Mouse (Mus musculus) regulatory T cell (primary cell): Measurements from ENCODE around the gene Cltc.

Experiments
- in situ Hi-C: fragments of 300-600 bp; cut with MboI, MseI; formaldehyde crosslinking; loops from one replicate; pipeline ENCODE4 v1.15.1; 2025; ENCODE audit warnings: high pct_unique_total_duplicates

Cltc gene

GRCm38 (mm10) chr11:86683395-86684125, 73.8 kb downstream of the Cltc start, which contains the start of the genes Vmp1 and Ptrh2:
Vmp1 (minus strand) TSS chr11:86683836.
Ptrh2 (plus strand) TSS chr11:86683985.
- in situ Hi-C loops: no loop called here

GRCm38 (mm10) chr11:86682861-86683260, 74.5 kb downstream of the Cltc start:
- in situ Hi-C loops: no loop called here

DNA sequence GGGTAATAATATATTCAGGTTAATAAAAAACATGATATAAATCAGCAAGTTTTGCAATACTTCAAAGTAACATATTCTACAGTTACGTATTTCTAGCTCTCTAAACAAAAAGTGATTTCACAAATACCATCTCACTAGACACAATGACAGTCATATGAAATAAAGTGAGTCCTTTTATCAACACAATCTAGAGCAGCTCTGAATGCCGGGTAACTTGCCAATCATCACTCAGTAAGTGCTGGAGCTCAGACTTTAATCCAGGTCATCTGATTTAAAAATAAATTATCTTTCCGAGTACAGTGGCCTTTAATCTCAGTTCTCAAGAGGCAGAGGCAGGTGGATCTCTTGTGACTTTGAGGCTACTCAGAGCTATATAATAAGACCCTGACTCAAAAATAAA, 75.9 kb downstream of the Cltc start:
- in situ Hi-C loops: no loop called here

DNA sequence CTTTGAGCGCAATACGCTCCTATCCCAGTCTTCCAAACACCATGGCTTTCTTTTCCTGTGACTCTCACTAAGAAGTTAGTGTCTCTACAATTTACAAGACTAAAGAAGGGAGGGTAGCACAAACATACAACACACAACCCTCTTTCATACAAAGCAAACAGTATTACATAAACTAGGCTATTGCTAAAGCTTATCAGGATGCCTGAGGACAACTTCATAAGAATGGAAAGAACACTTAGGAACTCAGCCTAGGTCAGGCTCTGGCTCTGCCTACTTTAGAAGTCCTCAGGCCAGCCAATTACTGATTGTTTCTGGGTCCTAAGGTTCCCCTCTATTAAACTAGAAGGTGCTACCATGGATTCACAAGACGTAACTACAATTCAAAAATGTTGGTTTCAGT, 76.6 kb downstream of the Cltc start:
- in situ Hi-C loops: no loop called here

DNA sequence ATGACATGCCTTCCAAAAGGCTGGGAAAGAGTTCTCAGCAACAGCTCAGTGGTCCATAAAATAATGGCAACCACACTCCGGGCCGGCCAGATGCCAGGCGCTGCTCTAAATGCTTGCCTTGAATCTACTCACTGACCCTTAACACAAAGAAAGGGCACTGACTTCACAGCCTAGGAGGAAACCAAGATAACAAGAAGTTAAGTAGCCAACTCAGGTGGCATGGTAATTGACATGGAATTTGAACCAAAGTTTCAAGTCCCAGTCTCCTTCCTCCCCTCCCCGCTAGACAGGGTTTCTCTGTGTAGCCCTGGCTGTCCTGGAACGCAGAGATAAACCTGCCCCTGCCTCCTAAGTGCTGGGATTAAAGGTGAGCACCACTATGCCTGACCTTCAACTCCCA, 78.4 kb downstream of the Cltc start:
- in situ Hi-C loops: no loop called here

GRCm38 (mm10) chr11:86675520-86675919, 81.8 kb downstream of the Cltc start:
- in situ Hi-C loops: no loop called here

DNA sequence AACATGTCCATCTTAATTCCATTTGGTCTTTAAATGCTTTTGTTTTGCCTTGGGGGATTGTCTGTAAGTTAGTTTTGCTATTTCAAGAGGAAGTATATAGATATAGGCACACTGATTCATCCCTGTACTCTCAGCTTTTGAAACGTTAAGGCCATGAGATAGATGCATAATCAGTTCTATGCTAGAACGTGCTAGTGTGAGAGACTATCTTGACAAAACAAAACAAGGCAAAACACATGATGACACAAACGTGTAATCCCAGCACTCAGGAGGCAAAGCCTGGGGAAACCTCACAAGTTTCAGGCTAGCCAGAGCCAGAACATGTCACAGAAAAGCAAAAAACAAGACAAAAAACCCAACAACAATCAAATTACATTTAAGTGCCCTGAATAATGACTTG, 84.6 kb downstream of the Cltc start:
- in situ Hi-C loops: no loop called here

DNA sequence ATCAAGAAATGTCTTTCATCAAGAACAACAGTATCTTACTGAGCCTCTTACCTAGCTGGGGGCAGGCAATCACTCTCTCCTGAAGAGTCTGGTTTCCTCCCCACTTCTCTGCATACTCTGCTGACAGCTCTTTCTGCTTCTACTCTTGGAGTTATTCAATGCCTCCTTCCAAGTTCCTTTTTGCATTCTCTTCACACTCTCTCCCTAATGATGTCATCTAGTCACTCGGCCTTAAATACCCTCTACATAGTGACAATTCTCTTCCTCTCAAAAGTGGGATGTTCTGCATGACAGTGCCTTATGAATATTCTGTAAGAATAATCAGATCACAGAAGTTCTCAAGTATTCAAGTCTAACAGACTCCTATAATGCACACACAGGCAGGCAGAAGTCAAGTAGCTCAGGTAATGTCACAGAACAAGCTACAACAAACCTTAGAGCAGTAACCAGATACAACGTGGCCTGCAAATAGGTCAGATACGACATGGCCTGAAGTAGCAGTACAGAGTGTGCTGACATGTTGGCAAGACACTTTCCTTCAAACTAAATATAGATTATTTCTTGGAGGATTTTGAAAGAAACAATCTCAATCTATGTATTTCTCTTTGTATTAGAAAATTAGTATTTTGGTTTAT, 86.2 kb downstream of the Cltc start:
- in situ Hi-C loops: no loop called here

DNA sequence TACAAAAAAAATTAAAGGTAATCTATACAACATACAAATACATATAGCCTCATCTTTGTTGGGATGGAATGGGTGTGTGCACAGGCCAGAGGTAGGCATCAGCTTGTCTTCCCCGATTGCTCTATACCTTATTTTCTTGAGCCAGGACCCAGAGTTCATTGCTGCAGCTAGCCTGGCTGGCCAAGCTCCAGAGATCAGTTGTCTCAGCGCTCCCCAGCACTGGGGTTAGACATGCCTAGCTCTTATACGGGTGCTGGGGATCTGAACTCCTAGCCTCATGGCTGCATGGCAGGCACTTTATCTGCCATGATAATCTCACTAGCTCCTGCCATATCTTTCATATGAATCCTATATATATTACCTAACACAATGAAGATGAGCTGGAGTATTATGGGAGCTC, 89.2 kb downstream of the Cltc start:
- in situ Hi-C loops: no loop called here

- in situ Hi-C loops: no loop called here
These were observed 89.8 kb downstream of the Cltc start for GRCm38 (mm10) chr11:86667553-86667952.

GRCm38 (mm10) chr11:86664406-86664805, 93.0 kb downstream of the Cltc start:
- in situ Hi-C loops: no loop called here

DNA sequence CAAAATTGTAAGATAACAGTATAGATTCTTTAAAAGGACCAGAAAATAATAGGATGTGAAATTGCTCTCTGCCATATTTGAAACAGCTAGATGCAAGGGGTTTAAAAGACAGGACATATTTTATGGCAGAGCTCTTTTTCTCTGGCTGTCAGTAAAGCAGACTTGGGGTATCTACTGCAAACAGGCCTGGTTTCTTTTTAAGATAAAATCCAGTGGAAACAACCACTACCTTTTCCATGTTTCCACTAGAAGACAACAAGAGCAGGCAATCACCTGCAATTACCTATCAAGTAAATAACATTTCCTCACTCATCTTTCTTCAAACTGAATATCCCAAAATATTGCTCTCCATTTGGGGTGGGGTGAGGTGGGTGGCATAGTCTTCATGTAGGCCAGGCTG, 93.4 kb downstream of the Cltc start:
- in situ Hi-C loops: no loop called here

- in situ Hi-C loops: no loop called here
These were observed 94.1 kb downstream of the Cltc start for GRCm38 (mm10) chr11:86662986-86663895.

GRCm38 (mm10) chr11:86657863-86658262, 99.5 kb downstream of the Cltc start:
- in situ Hi-C loops: loop anchor here (5.0 kb wide), 1 partner anchor 91 kb away; no protein-coding TSS in a partner anchor

- in situ Hi-C loops: loop anchor here (5.0 kb wide), 1 partner anchor 90 kb away; no protein-coding TSS in a partner anchor
These were observed 100.4 kb downstream of the Cltc start for GRCm38 (mm10) chr11:86656849-86657567.

- in situ Hi-C loops: loop anchor here (5.0 kb wide), 1 partner anchor 88 kb away; no protein-coding TSS in a partner anchor
These were observed 101.7 kb downstream of the Cltc start for GRCm38 (mm10) chr11:86655671-86656070.

DNA sequence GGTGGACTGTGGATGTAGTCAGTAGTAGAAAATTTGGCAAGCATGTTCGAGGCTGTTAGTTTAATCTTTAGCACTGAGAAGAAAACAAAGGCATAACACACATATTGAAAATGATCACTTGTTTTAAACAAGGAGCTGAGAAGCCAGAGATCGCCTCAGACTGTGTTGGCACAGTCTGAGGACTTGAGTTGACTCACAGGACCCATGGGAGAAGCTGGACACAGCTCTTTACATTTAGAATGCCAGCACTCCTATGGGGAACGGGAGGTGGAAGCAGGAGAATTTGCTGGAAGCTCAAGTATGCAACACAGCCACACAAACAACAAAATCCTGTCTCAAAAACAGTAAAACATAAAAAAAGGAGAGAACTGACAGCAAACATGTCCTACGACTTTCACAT, 103.3 kb downstream of the Cltc start:
- in situ Hi-C loops: no loop called here

DNA sequence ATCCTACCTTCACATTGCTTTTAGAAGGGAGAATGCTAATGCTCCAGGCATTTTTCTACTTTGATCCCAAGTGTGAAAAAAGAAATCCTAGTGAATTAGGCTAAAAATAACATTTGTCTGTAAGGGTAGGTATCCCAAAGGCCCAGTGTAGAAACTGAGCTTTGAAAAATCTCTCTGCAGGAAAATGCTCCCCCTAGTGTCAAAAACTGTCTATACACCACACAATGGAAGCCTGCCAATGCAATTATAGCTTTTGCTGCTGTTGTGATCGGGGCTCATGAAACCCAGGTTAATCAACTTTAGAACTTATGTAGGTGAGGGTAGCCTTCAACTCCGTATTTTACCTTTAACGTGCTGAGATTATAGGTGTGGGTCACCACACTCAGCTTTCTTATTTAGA, 103.9 kb downstream of the Cltc start:
- in situ Hi-C loops: no loop called here

DNA sequence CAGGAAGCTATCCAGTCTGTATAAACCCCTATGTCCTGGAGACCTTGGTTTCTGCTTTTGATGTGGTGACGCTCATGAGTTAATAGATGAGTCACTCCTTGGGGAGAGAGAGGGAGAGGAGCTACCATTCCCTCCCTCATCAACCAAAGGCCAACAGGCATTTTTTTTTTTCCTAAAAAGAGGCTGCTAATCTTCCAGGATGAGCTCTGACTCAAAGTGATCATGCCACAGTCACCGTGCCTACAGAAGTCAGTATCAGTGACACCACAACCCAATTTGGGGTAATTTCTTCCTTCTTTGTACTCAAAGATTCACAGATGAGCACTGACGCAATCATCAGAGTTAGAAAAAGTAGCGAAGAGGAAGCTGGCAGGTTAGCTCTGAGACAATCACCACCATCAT, 104.8 kb downstream of the Cltc start:
- in situ Hi-C loops: no loop called here

- in situ Hi-C loops: no loop called here
These were observed 106.7 kb downstream of the Cltc start for GRCm38 (mm10) chr11:86650676-86651075.

DNA sequence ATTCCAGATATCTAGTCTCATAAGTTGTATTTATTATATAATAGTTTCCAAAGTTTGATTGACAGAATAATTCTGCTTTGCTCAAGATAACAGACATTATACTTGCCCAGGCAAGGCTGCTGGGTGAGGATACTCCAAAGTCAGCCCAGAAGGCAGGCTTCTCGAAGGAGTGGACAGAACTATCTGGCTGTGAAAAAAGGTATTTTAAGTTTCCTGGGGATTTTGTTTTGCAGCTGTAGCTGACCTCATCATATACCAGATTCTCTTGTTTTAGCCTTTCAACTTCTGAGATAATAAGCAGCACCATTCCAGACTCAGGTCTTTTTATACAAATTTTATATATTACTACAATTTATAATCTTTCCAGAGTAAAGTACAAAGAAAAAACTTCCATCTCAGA, 107.8 kb downstream of the Cltc start:
- in situ Hi-C loops: no loop called here
